1 mouse cellular context compared by ENCODE assay signal in the genomic region with DNA sequence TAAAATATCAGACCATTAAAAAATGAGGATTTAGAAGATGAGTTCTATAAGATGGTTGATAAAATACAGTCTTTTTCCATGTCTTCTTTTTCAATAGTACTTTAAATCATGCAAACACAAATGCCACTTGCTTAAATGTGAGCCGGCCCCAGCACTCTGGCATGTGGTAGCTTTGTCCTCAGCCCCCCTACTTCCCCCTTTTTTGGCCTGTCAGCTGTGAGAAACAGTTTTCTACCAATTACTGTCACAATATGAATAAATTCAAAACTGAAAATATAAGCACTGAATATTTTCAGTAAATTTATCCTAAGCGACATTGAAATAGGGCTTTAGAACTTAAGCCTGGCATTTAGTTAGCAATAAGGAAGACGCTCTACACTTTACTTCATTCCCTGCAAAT.
TF ChIP-seq lines count a peak whose summit lies in the region.

No protein-coding gene starts in this region.

TF ChIP-seq in MEL, 35 proteins besides CTCF, POLR2A, EP300 and RAD21:
- TF ChIP-seq ZMIZ1 (IDR thresholded peaks at IDR 0.05; ENCODE audit: low read depth, low read length) (no peak), ZNF384 (IDR thresholded peaks at IDR 0.05; ENCODE audit: low read depth, low read length) (no peak), JUND (IDR thresholded peaks at IDR 0.05; ENCODE audit: low read depth, low read length) (no peak), NRF1 (IDR thresholded peaks at IDR 0.05; ENCODE audit: insufficient read depth, low read depth, low read length, poor library complexity, severe bottlenecking) (no peak), TBP (IDR thresholded peaks at IDR 0.05; ENCODE audit: low read depth, low read length) (no peak), NELFE (IDR thresholded peaks at IDR 0.05; ENCODE audit: low read depth, low read length) (no peak), ELF1 (IDR thresholded peaks at IDR 0.05; ENCODE audit: low read depth, low read length) (no peak), GATA1 (IDR thresholded peaks at IDR 0.05; ENCODE audit: low read depth, low read length) (no peak)
